27 mouse cellular contexts compared by ENCODE assay signal in genomic region chr2:9464413-9464812, GRCm38 (mm10).
A peak's percentile ranks its signal among the peaks of the same experiment; 100 is the strongest.
DNase-seq lines count a peak whose midpoint lies in the region; ATAC-seq and TF ChIP-seq lines count a peak whose summit lies in the region.
"Had no signal": no experiment of that assay in that cellular context is flagged by ENCODE, and none has a peak within 500 bp of the region (broad histone marks: within the 10 kb centered on the region; RNA-seq: fewer than 3 reads in every experiment).

No protein-coding gene starts in this region.

- no peaks in the 10 kb centered on the region for H3K9me3 ChIP-seq in kidney, embryonic 15.5 days (replicated peaks)
- H3K9me3 ChIP-seq: embryonic facial prominence, embryonic 13.5 days; forebrain, embryonic 12.5 days; hindbrain, embryonic 10.5 days; limb, embryonic 13.5 days; liver, embryonic 12.5 days; neural tube, embryonic 13.5 days had no signal

- intact Hi-C loops in left cerebral cortex, postnatal 36 days (cut with DNase I): no loop called here

- peaks cover 5% of the 10 kb centered on the region for H3K4me1 ChIP-seq in kidney, embryonic 15.5 days
- 0 out of 2 replicates have a peak, but pooled peaks cover 4% of the 10 kb centered on the region for H3K4me1 ChIP-seq in thymus, adult 2 months (replicated peaks; ENCODE audit: control insufficient read depth, insufficient read depth, low read length)
- H3K4me1 ChIP-seq: limb, embryonic 13.5 days; liver, embryonic 12.5 days; neural tube, embryonic 13.5 days had no signal

- ATAC-seq in kidney, embryonic 15.5 days (replicated peaks; ENCODE audit: low FRiP score): peak; percentile 40; the same call in 1 of the 2 replicates
- ATAC-seq: CD4-positive, CD25-positive, alpha-beta regulatory T cell, adult 4 months; intestine, postnatal 0 days; liver, embryonic 12.5 days had no signal

- no peaks in the 10 kb centered on the region for H3K36me3 ChIP-seq in kidney, embryonic 15.5 days
- H3K36me3 ChIP-seq in thymus, adult 2 months (ENCODE audit: control insufficient read depth, insufficient read depth, low read length): no peaks in the 10 kb centered on the region
- H3K36me3 ChIP-seq: embryonic facial prominence, embryonic 13.5 days; forebrain, embryonic 12.5 days; hindbrain, embryonic 10.5 days; limb, embryonic 13.5 days; liver, embryonic 12.5 days; neural tube, embryonic 13.5 days had no signal

- 49% methylated on average over 4 of the region's 4 CpGs for WGBS in kidney, embryonic 15.5 days
- WGBS in thymus, adult 2 months: 72% methylated on average over 4 of the region's 4 CpGs

- H3K27ac ChIP-seq in kidney, embryonic 15.5 days: no peak overlapping the region
- H3K27ac ChIP-seq in thymus, adult 2 months (ENCODE audit: control insufficient read depth, insufficient read depth, low read length): no peak overlapping the region
- H3K27ac ChIP-seq: embryonic facial prominence, embryonic 13.5 days; forebrain, embryonic 12.5 days; hindbrain, embryonic 10.5 days; limb, embryonic 13.5 days; liver, embryonic 12.5 days; neural tube, embryonic 13.5 days had no signal

- no peak overlapping the region for H3K4me2 ChIP-seq in kidney, embryonic 15.5 days
- H3K4me2 ChIP-seq: embryonic facial prominence, embryonic 13.5 days; forebrain, embryonic 12.5 days; heart, embryonic 11.5 days; limb, embryonic 13.5 days; liver, embryonic 12.5 days; midbrain, embryonic 11.5 days; neural tube, embryonic 13.5 days had no signal

- H3K27me3 ChIP-seq in kidney, embryonic 15.5 days: no peaks in the 10 kb centered on the region
- no peaks in the 10 kb centered on the region; the same call in 1 of the 2 replicates for H3K27me3 ChIP-seq in thymus, adult 2 months (ENCODE audit: control insufficient read depth, insufficient read depth, low read length)
- H3K27me3 ChIP-seq: embryonic facial prominence, embryonic 13.5 days; forebrain, embryonic 12.5 days; limb, embryonic 13.5 days; liver, embryonic 12.5 days; neural tube, embryonic 13.5 days had no signal

- TF ChIP-seq POLR2A in thymus, adult 2 months (IDR thresholded peaks at IDR 0.05; ENCODE audit: control insufficient read depth, extremely low read depth, insufficient read depth, low read length, poor library complexity): no peak

- H3K4me3 ChIP-seq in kidney, embryonic 15.5 days (replicated peaks): no peak overlapping the region
- H3K4me3 ChIP-seq in thymus, adult 2 months (ENCODE audit: control insufficient read depth, insufficient read depth, low read length): no peak overlapping the region
- H3K4me3 ChIP-seq: embryonic facial prominence, embryonic 13.5 days; erythroblast, embryonic 14.5 days; forebrain, embryonic 12.5 days; hindbrain, embryonic 10.5 days; limb, embryonic 13.5 days; liver, embryonic 12.5 days; neural tube, embryonic 13.5 days had no signal

- no peak overlapping the region for H3K9ac ChIP-seq in kidney, embryonic 15.5 days
- H3K9ac ChIP-seq: embryonic facial prominence, embryonic 13.5 days; forebrain, embryonic 12.5 days; limb, embryonic 13.5 days; liver, embryonic 12.5 days; neural tube, embryonic 13.5 days had no signal

- TF ChIP-seq CTCF in thymus, adult 2 months (IDR thresholded peaks at IDR 0.05; ENCODE audit: borderline replicate concordance, control insufficient read depth, extremely low read depth, insufficient read depth, low read length, poor library complexity): no peak

- DNase-seq in kidney, postnatal 25 days: no peak
- peak; percentile 53 for DNase-seq in right cerebral cortex, adult 18-20 months
- DNase-seq in right cerebral cortex, postnatal 4 days: no peak
- DNase-seq in left cerebral cortex, postnatal 36 days (ENCODE audit: low spot score in 2 of 2): peak; percentile 22 to 28
- DNase-seq in embryo, embryonic 10.5 days (ENCODE audit: low spot score): no peak
- no peak for DNase-seq in thymus, adult 2 months
- DNase-seq: adrenal gland, postnatal 36 days; cerebellum, adult 11-12 months; cerebellum, postnatal 10 days; gastrocnemius, postnatal 10 days; heart, adult 11 months; heart, postnatal 10 days; kidney, postnatal 4 days; lung, adult 18-20 months; lung, postnatal 10 days had no signal

Comparison
In these comparisons a context has a peak if more than half of its experiments do, and no peak if none do; other contexts are left out.
1. DNase-seq: peak in right cerebral cortex, adult 18-20 months (single experiment) and left cerebral cortex, postnatal 36 days (2 of 2); none in kidney, postnatal 25 days (0 of 2), right cerebral cortex, postnatal 4 days (single experiment), embryo, embryonic 10.5 days (single experiment) and thymus, adult 2 months (single experiment).